In genomic region chr6:121523882-121524612, GRCm38 (mm10) we compare ENCODE assay signal across 12 mouse cellular contexts. TPM values are rescaled to one million over a fixed set of nuclear protein-coding genes. Genes with fewer than 3 reads are reported as not detected.
A peak's percentile ranks its signal among the peaks of the same experiment; 100 is the strongest.
DNase-seq lines count a peak whose midpoint lies in the region; ATAC-seq and TF ChIP-seq lines count a peak whose summit lies in the region.
"Had no signal": no experiment of that assay in that cellular context is flagged by ENCODE, and none has a peak within 500 bp of the region (broad histone marks: within the 10 kb centered on the region; RNA-seq: fewer than 3 reads in every experiment).

No protein-coding gene starts in this region.

- WGBS in kidney, adult 2 months: 60% methylated on average over 11 of the region's 11 CpGs
- WGBS in kidney, embryonic 16.5 days: 72% methylated on average over 11 of the region's 11 CpGs
- 43% methylated on average over 11 of the region's 11 CpGs for WGBS in heart, adult 2 months
- WGBS in forebrain, embryonic 13.5 days: 84% methylated on average over 11 of the region's 11 CpGs

- TF ChIP-seq EP300 in heart, adult 2 months (IDR thresholded peaks at IDR 0.05; ENCODE audit: insufficient read depth, low read depth, low read length): 0 out of 2 replicates have a peak, but pooled peaks have one; percentile 29

- H3K36me3 ChIP-seq in kidney, adult 2 months (ENCODE audit: control insufficient read depth, insufficient read depth, low read length): no peaks in the 10 kb centered on the region
- no peaks in the 10 kb centered on the region for H3K36me3 ChIP-seq in kidney, embryonic 16.5 days (ENCODE audit: insufficient read depth, low read length)
- no peaks in the 10 kb centered on the region for H3K36me3 ChIP-seq in heart, adult 2 months (ENCODE audit: control insufficient read depth, insufficient read depth, low read length)
- H3K36me3 ChIP-seq in forebrain, embryonic 13.5 days (ENCODE audit: poor library complexity, severe bottlenecking): no peaks in the 10 kb centered on the region
- H3K36me3 ChIP-seq: embryonic facial prominence, embryonic 15.5 days; limb, embryonic 15.5 days had no signal

- no peak overlapping the region for H3K4me3 ChIP-seq in kidney, adult 2 months (ENCODE audit: insufficient read depth, low read depth, low read length)
- H3K4me3 ChIP-seq in kidney, embryonic 16.5 days (ENCODE audit: low read length): no peak overlapping the region
- no peak overlapping the region for H3K4me3 ChIP-seq in heart, adult 2 months
- no peak overlapping the region for H3K4me3 ChIP-seq in forebrain, embryonic 13.5 days
- H3K4me3 ChIP-seq: embryonic facial prominence, embryonic 15.5 days; limb, embryonic 15.5 days had no signal

- intact Hi-C loops in heart, adult 2 months (cut with DNase I): no loop called here

- no peak for TF ChIP-seq POLR2A in kidney, adult 2 months (IDR thresholded peaks at IDR 0.05; ENCODE audit: low read depth, low read length)
- TF ChIP-seq POLR2A in heart, adult 2 months (IDR thresholded peaks at IDR 0.05; ENCODE audit: insufficient read depth, low read depth, low read length): no peak

- no peak overlapping the region for H3K27ac ChIP-seq in kidney, adult 2 months (ENCODE audit: insufficient read depth, low read depth, low read length)
- H3K27ac ChIP-seq in kidney, embryonic 16.5 days (ENCODE audit: low read length): no peak overlapping the region
- peak overlapping the region; percentile 26; the same call in 1 of the 2 replicates for H3K27ac ChIP-seq in heart, adult 2 months
- no peak overlapping the region for H3K27ac ChIP-seq in forebrain, embryonic 13.5 days
- H3K27ac ChIP-seq: embryonic facial prominence, embryonic 15.5 days; limb, embryonic 15.5 days had no signal

- H3K4me2 ChIP-seq in kidney, embryonic 16.5 days (replicated peaks; ENCODE audit: low read depth, low read length): no peak overlapping the region
- no peak overlapping the region for H3K4me2 ChIP-seq in forebrain, embryonic 13.5 days
- H3K4me2 ChIP-seq: embryonic facial prominence, embryonic 15.5 days; limb, embryonic 15.5 days had no signal

- no peak for ATAC-seq in kidney, embryonic 16.5 days (ENCODE audit: low FRiP score, low TSS enrichment)
- no peak for ATAC-seq in forebrain, embryonic 13.5 days

- H3K4me1 ChIP-seq in kidney, adult 2 months (ENCODE audit: control insufficient read depth, insufficient read depth, low read length): no peaks in the 10 kb centered on the region
- H3K4me1 ChIP-seq in kidney, embryonic 16.5 days (ENCODE audit: insufficient read depth, low read length): no peaks in the 10 kb centered on the region
- H3K4me1 ChIP-seq in heart, adult 2 months (ENCODE audit: control insufficient read depth, insufficient read depth, low read length): peaks cover 4% of the 10 kb centered on the region; the same call in 1 of the 2 replicates
- peaks cover 8% of the 10 kb centered on the region; the same call in 1 of the 2 replicates for H3K4me1 ChIP-seq in forebrain, embryonic 13.5 days
- H3K4me1 ChIP-seq: embryonic facial prominence, embryonic 15.5 days; limb, embryonic 15.5 days had no signal

- H3K9me3 ChIP-seq in kidney, embryonic 16.5 days (ENCODE audit: low read length): no peaks in the 10 kb centered on the region
- no peaks in the 10 kb centered on the region for H3K9me3 ChIP-seq in forebrain, embryonic 13.5 days (replicated peaks)
- H3K9me3 ChIP-seq: embryonic facial prominence, embryonic 15.5 days; limb, embryonic 15.5 days had no signal

- H3K79me2 ChIP-seq in heart, adult 2 months (replicated peaks; ENCODE audit: control insufficient read depth, insufficient read depth, low read length): no peaks in the 10 kb centered on the region

- peak; percentile 5 for DNase-seq in cerebellum, adult 11 months
- DNase-seq in cerebellum, adult 11-12 months: no peak
- DNase-seq in kidney, adult 2 months: peak; percentile 23
- peak; percentile 55 to 74 for DNase-seq in heart, adult 2 months
- DNase-seq in heart, postnatal 4 days: peak; percentile 83
- no peak for DNase-seq in thymus, postnatal 36 days
- DNase-seq: layer of hippocampus, adult 9-11 months; lung, postnatal 10 days had no signal

- H3K9ac ChIP-seq in kidney, embryonic 16.5 days (replicated peaks; ENCODE audit: low read length): no peak overlapping the region
- H3K9ac ChIP-seq in heart, adult 2 months (ENCODE audit: low read depth, low read length): no peak overlapping the region
- no peak overlapping the region for H3K9ac ChIP-seq in forebrain, embryonic 13.5 days
- H3K9ac ChIP-seq: embryonic facial prominence, embryonic 15.5 days; limb, embryonic 15.5 days had no signal

- TF ChIP-seq CTCF in kidney, adult 2 months (conservative IDR thresholded peaks at IDR 0.05; ENCODE audit: insufficient read depth, insufficient read length, low read depth, low read length): no peak
- TF ChIP-seq CTCF in heart, adult 2 months (IDR thresholded peaks at IDR 0.05): no peak

- H3K27me3 ChIP-seq in kidney, adult 2 months (replicated peaks; ENCODE audit: control insufficient read depth, insufficient read depth, low read length): no peaks in the 10 kb centered on the region
- no peaks in the 10 kb centered on the region for H3K27me3 ChIP-seq in kidney, embryonic 16.5 days (ENCODE audit: insufficient read depth, low read length)
- no peaks in the 10 kb centered on the region for H3K27me3 ChIP-seq in heart, adult 2 months (ENCODE audit: control insufficient read depth, insufficient read depth, low read length)
- H3K27me3 ChIP-seq in forebrain, embryonic 13.5 days: no peaks in the 10 kb centered on the region
- H3K27me3 ChIP-seq: embryonic facial prominence, embryonic 15.5 days; limb, embryonic 15.5 days had no signal

RNA-seq across cellular contexts. Expression of gene Iqsec3, which starts 50.6 kb away (rescaled TPM):
- polyA plus RNA-seq in kidney, adult 2 months (2012; rRNA removed): 0.11 and 0.20 TPM in 2 replicates
- 0.04 and 0.09 TPM in 2 replicates for polyA plus RNA-seq in kidney, embryonic 16.5 days (2015; fragmentation: Nextera tagmentation; extraction: Ambion mirVana)
- total RNA-seq in heart, adult 2 months (2021): under 1 TPM; 0.48 to 0.50 TPM
- 0.41 and 0.47 TPM in 2 replicates for polyA plus RNA-seq in heart, adult 2 months (2012; rRNA removed)
- under 1 TPM; 0.19 to 0.32 TPM for total RNA-seq in heart, postnatal 4 days (2021)
- polyA plus RNA-seq in forebrain, embryonic 13.5 days (2015; fragmentation: Nextera tagmentation; extraction: Ambion mirVana): 2.7 and 3.5 TPM in 2 replicates

Comparison
In these comparisons a context has a peak if more than half of its experiments do, and no peak if none do; other contexts are left out.
1. DNase-seq: peak in cerebellum, adult 11 months (single experiment), kidney, adult 2 months (single experiment), heart, adult 2 months (2 of 2) and heart, postnatal 4 days (single experiment); none in cerebellum, adult 11-12 months (single experiment) and thymus, postnatal 36 days (0 of 2).